ENCODE assay signal across 13 mouse cellular contexts in the genomic region with DNA sequence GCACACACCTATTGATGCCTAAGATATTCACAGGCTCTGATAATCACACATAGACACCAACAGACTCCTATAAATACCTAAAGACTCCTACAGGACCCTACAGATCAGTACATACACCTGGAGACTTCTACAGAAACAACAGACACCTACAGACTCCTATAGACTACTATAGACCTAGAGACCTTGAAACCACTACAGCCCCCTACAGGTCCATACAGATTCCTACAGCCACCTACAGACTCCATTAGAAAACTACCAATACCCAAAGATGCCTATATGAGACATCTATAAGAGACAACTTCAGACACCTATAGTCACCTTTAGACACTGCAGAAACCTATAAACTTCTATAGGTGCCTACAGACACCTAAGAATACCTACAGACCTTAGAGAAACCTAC. TPM values are rescaled to one million over a fixed set of nuclear protein-coding genes. Genes with fewer than 3 reads are reported as not detected.
DNase-seq lines count a peak whose midpoint lies in the region; ATAC-seq and TF ChIP-seq lines count a peak whose summit lies in the region.
"Had no signal": no experiment of that assay in that cellular context is flagged by ENCODE, and none has a peak within 500 bp of the region (broad histone marks: within the 10 kb centered on the region; RNA-seq: fewer than 3 reads in every experiment).

No protein-coding gene starts in this region.

- no peak overlapping the region for H3K9ac ChIP-seq in intestine, postnatal 0 days (ENCODE audit: low read depth, low read length)
- no peak overlapping the region for H3K9ac ChIP-seq in intestine, embryonic 16.5 days (ENCODE audit: low read depth, low read length)
- no peak overlapping the region for H3K9ac ChIP-seq in midbrain, postnatal 0 days (replicated peaks; ENCODE audit: low read length, poor library complexity, severe bottlenecking)
- H3K9ac ChIP-seq in midbrain, embryonic 16.5 days (ENCODE audit: low read depth, low read length) = no peak overlapping the region
- H3K9ac ChIP-seq in stomach, postnatal 0 days (ENCODE audit: low read length) = no peak overlapping the region
- H3K9ac ChIP-seq: embryonic facial prominence, embryonic 12.5 days; heart, embryonic 15.5 days; kidney, embryonic 15.5 days had no signal

- no peaks in the 10 kb centered on the region for H3K9me3 ChIP-seq in intestine, postnatal 0 days (ENCODE audit: control insufficient read depth)
- H3K9me3 ChIP-seq in intestine, embryonic 16.5 days (ENCODE audit: control insufficient read depth, low read length) = no peaks in the 10 kb centered on the region
- no peaks in the 10 kb centered on the region for H3K9me3 ChIP-seq in midbrain, postnatal 0 days (ENCODE audit: low read length)
- no peaks in the 10 kb centered on the region for H3K9me3 ChIP-seq in midbrain, embryonic 16.5 days (replicated peaks; ENCODE audit: control insufficient read depth, low read length, poor library complexity, severe bottlenecking)
- H3K9me3 ChIP-seq in stomach, postnatal 0 days (ENCODE audit: control insufficient read depth, low read length) = no peaks in the 10 kb centered on the region
- H3K9me3 ChIP-seq: embryonic facial prominence, embryonic 12.5 days; heart, embryonic 15.5 days; kidney, embryonic 15.5 days had no signal

- H3K4me3 ChIP-seq in intestine, postnatal 0 days (ENCODE audit: low read depth, low read length) = no peak overlapping the region
- H3K4me3 ChIP-seq in intestine, embryonic 16.5 days (ENCODE audit: low read length) = no peak overlapping the region
- no peak overlapping the region for H3K4me3 ChIP-seq in midbrain, postnatal 0 days (ENCODE audit: low read depth, low read length)
- H3K4me3 ChIP-seq in midbrain, embryonic 16.5 days (ENCODE audit: low read depth, low read length) = no peak overlapping the region
- H3K4me3 ChIP-seq in stomach, postnatal 0 days (ENCODE audit: low read depth, low read length) = no peak overlapping the region
- H3K4me3 ChIP-seq: embryonic facial prominence, embryonic 12.5 days; heart, embryonic 15.5 days; kidney, embryonic 15.5 days had no signal

- intact Hi-C loops in heart, postnatal 14 days (cut with DNase I) = loop anchor here (2.0 kb wide), 1 partner anchor 46 kb away; no protein-coding TSS in a partner anchor

- no peaks in the 10 kb centered on the region for H3K27me3 ChIP-seq in intestine, postnatal 0 days (replicated peaks; ENCODE audit: control insufficient read depth, insufficient read depth, low read length)
- no peaks in the 10 kb centered on the region for H3K27me3 ChIP-seq in intestine, embryonic 16.5 days (replicated peaks; ENCODE audit: control insufficient read depth, insufficient read depth, low read length)
- no peaks in the 10 kb centered on the region; the same call in 1 of the 2 replicates for H3K27me3 ChIP-seq in midbrain, postnatal 0 days (ENCODE audit: insufficient read depth, low read length)
- peaks cover 5% of the 10 kb centered on the region for H3K27me3 ChIP-seq in midbrain, embryonic 16.5 days (ENCODE audit: control insufficient read depth, insufficient read depth, low read depth, low read length)
- H3K27me3 ChIP-seq in stomach, postnatal 0 days (ENCODE audit: control insufficient read depth, insufficient read depth, low read length) = no peaks in the 10 kb centered on the region; the same call in 1 of the 2 replicates
- H3K27me3 ChIP-seq: embryonic facial prominence, embryonic 12.5 days had no signal

- no peak for ATAC-seq in intestine, postnatal 0 days
- ATAC-seq in intestine, embryonic 16.5 days = no peak
- ATAC-seq in midbrain, postnatal 0 days (ENCODE audit: low FRiP score) = no peak
- no peak for ATAC-seq in midbrain, embryonic 16.5 days
- peak; percentile 70 for ATAC-seq in erythroblast, adult 5-6 weeks (replicated peaks; ENCODE audit: low FRiP score, poor library complexity, severe bottlenecking)
- no peak for ATAC-seq in stomach, postnatal 0 days (ENCODE audit: low FRiP score, low TSS enrichment)

- H3K27ac ChIP-seq in intestine, postnatal 0 days (ENCODE audit: low read depth, low read length) = no peak overlapping the region
- no peak overlapping the region for H3K27ac ChIP-seq in intestine, embryonic 16.5 days (ENCODE audit: low read length)
- H3K27ac ChIP-seq in midbrain, postnatal 0 days (ENCODE audit: low read depth, low read length) = no peak overlapping the region
- H3K27ac ChIP-seq in midbrain, embryonic 16.5 days (ENCODE audit: low read length) = no peak overlapping the region
- H3K27ac ChIP-seq in stomach, postnatal 0 days (replicated peaks) = no peak overlapping the region
- H3K27ac ChIP-seq: embryonic facial prominence, embryonic 12.5 days; heart, embryonic 15.5 days; kidney, embryonic 15.5 days had no signal

- TF ChIP-seq EP300 in stomach, postnatal 0 days (optimal IDR thresholded peaks at IDR 0.05) = no peak

- TF ChIP-seq CTCF in intestine, postnatal 0 days (IDR thresholded peaks at IDR 0.05; ENCODE audit: low read depth) = peak; percentile 62
- TF ChIP-seq CTCF in midbrain, postnatal 0 days (IDR thresholded peaks at IDR 0.05) = peak; percentile 51
- peak; percentile 69 for TF ChIP-seq CTCF in stomach, postnatal 0 days (IDR thresholded peaks at IDR 0.05; ENCODE audit: low read depth)

- H3K4me1 ChIP-seq in intestine, postnatal 0 days (replicated peaks; ENCODE audit: control insufficient read depth, insufficient read depth, low read length) = no peaks in the 10 kb centered on the region
- H3K4me1 ChIP-seq in intestine, embryonic 16.5 days (ENCODE audit: control insufficient read depth, insufficient read depth, low read length) = no peaks in the 10 kb centered on the region
- no peaks in the 10 kb centered on the region for H3K4me1 ChIP-seq in midbrain, postnatal 0 days (ENCODE audit: insufficient read depth, low read length)
- H3K4me1 ChIP-seq in midbrain, embryonic 16.5 days (ENCODE audit: control insufficient read depth, insufficient read depth, low read length) = no peaks in the 10 kb centered on the region
- no peaks in the 10 kb centered on the region for H3K4me1 ChIP-seq in stomach, postnatal 0 days (replicated peaks; ENCODE audit: control insufficient read depth, insufficient read depth)
- H3K4me1 ChIP-seq: embryonic facial prominence, embryonic 12.5 days; heart, embryonic 15.5 days; kidney, embryonic 15.5 days had no signal

- no peaks in the 10 kb centered on the region for H3K36me3 ChIP-seq in intestine, postnatal 0 days (ENCODE audit: control insufficient read depth, insufficient read depth)
- no peaks in the 10 kb centered on the region for H3K36me3 ChIP-seq in intestine, embryonic 16.5 days (ENCODE audit: control insufficient read depth, insufficient read depth, low read length)
- H3K36me3 ChIP-seq in midbrain, postnatal 0 days (ENCODE audit: insufficient read depth, low read length) = no peaks in the 10 kb centered on the region
- H3K36me3 ChIP-seq in midbrain, embryonic 16.5 days (ENCODE audit: control insufficient read depth, insufficient read depth, low read length) = no peaks in the 10 kb centered on the region
- H3K36me3 ChIP-seq in stomach, postnatal 0 days (ENCODE audit: control insufficient read depth, insufficient read depth, low read length) = no peaks in the 10 kb centered on the region
- H3K36me3 ChIP-seq: embryonic facial prominence, embryonic 12.5 days; heart, embryonic 15.5 days; kidney, embryonic 15.5 days had no signal

- no peak for DNase-seq in midbrain, postnatal 0 days (ENCODE audit: low spot score)
- DNase-seq in stomach, postnatal 0 days (ENCODE audit: low spot score) = no peak
- no peak for DNase-seq in layer of hippocampus, adult 9-11 months
- no peak for DNase-seq in heart, postnatal 14 days
- DNase-seq: adrenal gland, adult 2 months; cerebellum, adult 11-12 months had no signal

- no peak overlapping the region for H3K4me2 ChIP-seq in intestine, postnatal 0 days (replicated peaks; ENCODE audit: low read depth)
- no peak overlapping the region for H3K4me2 ChIP-seq in intestine, embryonic 16.5 days (ENCODE audit: low read depth, low read length)
- H3K4me2 ChIP-seq in midbrain, postnatal 0 days (ENCODE audit: low read depth, low read length, poor library complexity, severe bottlenecking) = no peak overlapping the region
- no peak overlapping the region for H3K4me2 ChIP-seq in midbrain, embryonic 16.5 days (ENCODE audit: low read length)
- no peak overlapping the region for H3K4me2 ChIP-seq in stomach, postnatal 0 days (replicated peaks; ENCODE audit: low read depth)
- H3K4me2 ChIP-seq: embryonic facial prominence, embryonic 12.5 days; heart, embryonic 15.5 days; kidney, embryonic 15.5 days had no signal

RNA-seq across cellular contexts. Expression of a gene that starts 14.4 kb away (rescaled TPM):
- 29.2 and 35.1 TPM in 2 replicates for polyA plus RNA-seq in intestine, postnatal 0 days (2015; fragmentation: Nextera tagmentation; extraction: Ambion mirVana)
- 49.8 and 55.8 TPM in 2 replicates for polyA plus RNA-seq in intestine, embryonic 16.5 days (2015; fragmentation: Nextera tagmentation; extraction: Ambion mirVana)
- 16.2 and 17.4 TPM in 2 replicates for total RNA-seq in midbrain, postnatal 0 days (2014; rRNA removed)
- polyA plus RNA-seq in midbrain, postnatal 0 days (2015; fragmentation: Nextera tagmentation; extraction: Ambion mirVana) = 19.1 and 21.3 TPM in 2 replicates
- 15.4 and 17.2 TPM in 2 replicates for polyA plus RNA-seq in midbrain, embryonic 16.5 days (2015; fragmentation: Nextera tagmentation; extraction: Ambion mirVana)
- 13.4 and 23.8 TPM in 2 replicates for total RNA-seq in erythroblast, adult 5-6 weeks (2015; ENCODE audit: low replicate concordance)
- 0.84 and 8.2 TPM in 2 replicates for total RNA-seq in erythroblast, adult 5-6 weeks (2017; ENCODE audit: low replicate concordance)
- 40.4 and 42.4 TPM in 2 replicates for polyA plus RNA-seq in stomach, postnatal 0 days (2015; fragmentation: Nextera tagmentation; extraction: Ambion mirVana)
- total RNA-seq in heart, postnatal 14 days (2021) = 100 to 1,000 TPM; 133 TPM

RNA-seq across cellular contexts. Expression of a gene that starts 41.5 kb away (rescaled TPM):
- polyA plus RNA-seq in intestine, postnatal 0 days (2015; fragmentation: Nextera tagmentation; extraction: Ambion mirVana) = 0.76 and 1.0 TPM in 2 replicates
- 1.4 and 1.5 TPM in 2 replicates for polyA plus RNA-seq in intestine, embryonic 16.5 days (2015; fragmentation: Nextera tagmentation; extraction: Ambion mirVana)
- 142 and 206 TPM in 2 replicates for total RNA-seq in midbrain, postnatal 0 days (2014; rRNA removed)
- polyA plus RNA-seq in midbrain, postnatal 0 days (2015; fragmentation: Nextera tagmentation; extraction: Ambion mirVana) = 61.5 and 74.0 TPM in 2 replicates
- polyA plus RNA-seq in midbrain, embryonic 16.5 days (2015; fragmentation: Nextera tagmentation; extraction: Ambion mirVana) = 88.3 and 103 TPM in 2 replicates
- total RNA-seq in erythroblast, adult 5-6 weeks (2015; ENCODE audit: low replicate concordance) = not detected in 2 replicates
- 0.68 TPM in 1 of 2 replicates, not detected in the other for total RNA-seq in erythroblast, adult 5-6 weeks (2017; ENCODE audit: low replicate concordance)
- 0.62 TPM in 2 replicates for polyA plus RNA-seq in stomach, postnatal 0 days (2015; fragmentation: Nextera tagmentation; extraction: Ambion mirVana)
- total RNA-seq in heart, postnatal 14 days (2021) = under 1 TPM; 0.15 to 0.19 TPM

RNA-seq across cellular contexts. Expression of a gene that starts 48.2 kb away (rescaled TPM):
- 1,233 and 1,333 TPM in 2 replicates for polyA plus RNA-seq in intestine, postnatal 0 days (2015; fragmentation: Nextera tagmentation; extraction: Ambion mirVana)
- 426 and 504 TPM in 2 replicates for polyA plus RNA-seq in intestine, embryonic 16.5 days (2015; fragmentation: Nextera tagmentation; extraction: Ambion mirVana)
- 1.5 and 1.7 TPM in 2 replicates for total RNA-seq in midbrain, postnatal 0 days (2014; rRNA removed)
- 1.1 and 2.0 TPM in 2 replicates for polyA plus RNA-seq in midbrain, postnatal 0 days (2015; fragmentation: Nextera tagmentation; extraction: Ambion mirVana)
- polyA plus RNA-seq in midbrain, embryonic 16.5 days (2015; fragmentation: Nextera tagmentation; extraction: Ambion mirVana) = 1.2 and 1.4 TPM in 2 replicates
- 5.4 TPM in 1 of 2 replicates, not detected in the other for total RNA-seq in erythroblast, adult 5-6 weeks (2015; ENCODE audit: low replicate concordance)
- 1.8 and 3.8 TPM in 2 replicates for total RNA-seq in erythroblast, adult 5-6 weeks (2017; ENCODE audit: low replicate concordance)
- 205 and 239 TPM in 2 replicates for polyA plus RNA-seq in stomach, postnatal 0 days (2015; fragmentation: Nextera tagmentation; extraction: Ambion mirVana)
- total RNA-seq in heart, postnatal 14 days (2021) = 1 to 10 TPM; 1.9 to 2.0 TPM

RNA-seq across cellular contexts. Expression of a gene that starts 52.2 kb away (rescaled TPM):
- 0.31 TPM in 1 of 2 replicates, not detected in the other for polyA plus RNA-seq in intestine, postnatal 0 days (2015; fragmentation: Nextera tagmentation; extraction: Ambion mirVana)
- 0.55 and 1.8 TPM in 2 replicates for polyA plus RNA-seq in intestine, embryonic 16.5 days (2015; fragmentation: Nextera tagmentation; extraction: Ambion mirVana)
- total RNA-seq in midbrain, postnatal 0 days (2014; rRNA removed) = 6.6 TPM in 1 of 2 replicates, not detected in the other
- 1.6 and 3.9 TPM in 2 replicates for polyA plus RNA-seq in midbrain, postnatal 0 days (2015; fragmentation: Nextera tagmentation; extraction: Ambion mirVana)
- 2.3 and 3.3 TPM in 2 replicates for polyA plus RNA-seq in midbrain, embryonic 16.5 days (2015; fragmentation: Nextera tagmentation; extraction: Ambion mirVana)
- total RNA-seq in erythroblast, adult 5-6 weeks (2015; ENCODE audit: low replicate concordance) = not detected in 2 replicates
- 5.6 TPM in 1 of 2 replicates, not detected in the other for total RNA-seq in erythroblast, adult 5-6 weeks (2017; ENCODE audit: low replicate concordance)
- 0.29 and 0.36 TPM in 2 replicates for polyA plus RNA-seq in stomach, postnatal 0 days (2015; fragmentation: Nextera tagmentation; extraction: Ambion mirVana)
- under 1 TPM; 0.65 to 0.83 TPM for total RNA-seq in heart, postnatal 14 days (2021)

RNA-seq across cellular contexts. Expression of a gene that starts 55.2 kb away (rescaled TPM):
- 58.6 and 61.1 TPM in 2 replicates for polyA plus RNA-seq in intestine, postnatal 0 days (2015; fragmentation: Nextera tagmentation; extraction: Ambion mirVana)
- 126 and 137 TPM in 2 replicates for polyA plus RNA-seq in intestine, embryonic 16.5 days (2015; fragmentation: Nextera tagmentation; extraction: Ambion mirVana)
- 83.0 and 93.1 TPM in 2 replicates for total RNA-seq in midbrain, postnatal 0 days (2014; rRNA removed)
- polyA plus RNA-seq in midbrain, postnatal 0 days (2015; fragmentation: Nextera tagmentation; extraction: Ambion mirVana) = 58.1 and 63.3 TPM in 2 replicates
- 61.1 and 61.3 TPM in 2 replicates for polyA plus RNA-seq in midbrain, embryonic 16.5 days (2015; fragmentation: Nextera tagmentation; extraction: Ambion mirVana)
- 8.1 and 46.4 TPM in 2 replicates for total RNA-seq in erythroblast, adult 5-6 weeks (2015; ENCODE audit: low replicate concordance)
- 10.8 and 12.8 TPM in 2 replicates for total RNA-seq in erythroblast, adult 5-6 weeks (2017; ENCODE audit: low replicate concordance)
- polyA plus RNA-seq in stomach, postnatal 0 days (2015; fragmentation: Nextera tagmentation; extraction: Ambion mirVana) = 37.0 and 38.3 TPM in 2 replicates
- 10 to 100 TPM; 55.4 to 62.0 TPM for total RNA-seq in heart, postnatal 14 days (2021)

Comparison
In these comparisons a context has a peak if more than half of its experiments do, and no peak if none do; other contexts are left out.
1. RNA of a gene that starts 41.5 kb away (polyA plus RNA-seq): 88.3 to 103 TPM in midbrain, embryonic 16.5 days and 61.5 to 74.0 TPM in midbrain, postnatal 0 days; 1.4 to 1.5 TPM in intestine, embryonic 16.5 days, 0.76 to 1.0 TPM in intestine, postnatal 0 days and 0.62 TPM in stomach, postnatal 0 days; every median in the first group is over 10 times any median in the second.
2. RNA of a gene that starts 48.2 kb away (polyA plus RNA-seq): 1,233 to 1,333 TPM in intestine, postnatal 0 days, 426 to 504 TPM in intestine, embryonic 16.5 days and 205 to 239 TPM in stomach, postnatal 0 days; 1.2 to 1.4 TPM in midbrain, embryonic 16.5 days and 1.1 to 2.0 TPM in midbrain, postnatal 0 days; every median in the first group is over 10 times any median in the second.
3. Peak in every context shown above with its lines, with median percentiles within 50 percentile points of each other: CTCF ChIP-seq.